Mouse (Mus musculus): ENCODE results near the gene Cyp2c67. TPM values are rescaled to one million over a fixed set of nuclear protein-coding genes. Genes with fewer than 3 reads are reported as not detected.

The Cyp2c67 gene
- not detected in 2 replicates for polyA plus RNA-seq (2015; fragmentation: Nextera tagmentation; extraction: Ambion mirVana)

GRCm38 (mm10) chr19:39648938-39649337 lies at the start of gene Cyp2c67:
TSS of gene Cyp2c67 (minus strand) at chr19:39649051.

Other genes with a start within 250 kb of the Cyp2c67 start
- not detected in 2 replicates for gene Cyp2c38, start 186.0 kb downstream of the Cyp2c67 start, polyA plus RNA-seq (2015; fragmentation: Nextera tagmentation; extraction: Ambion mirVana)
- gene Cyp2c39, start 138.2 kb downstream of the Cyp2c67 start, polyA plus RNA-seq (2015; fragmentation: Nextera tagmentation; extraction: Ambion mirVana): not detected in 2 replicates
- 0.17 TPM in 1 of 2 replicates, not detected in the other for gene Cyp2c68, start 92.0 kb upstream of the Cyp2c67 start, polyA plus RNA-seq (2015; fragmentation: Nextera tagmentation; extraction: Ambion mirVana)
- gene Cyp2c40, start 163.8 kb upstream of the Cyp2c67 start, polyA plus RNA-seq (2015; fragmentation: Nextera tagmentation; extraction: Ambion mirVana): 0.10 TPM in 1 of 2 replicates, not detected in the other
- gene Cyp2c69, start 237.7 kb upstream of the Cyp2c67 start, polyA plus RNA-seq (2015; fragmentation: Nextera tagmentation; extraction: Ambion mirVana): not detected in 2 replicates